Mouse (Mus musculus): ENCODE data around the gene Epm2a. TPM values are rescaled to one million over a fixed set of nuclear protein-coding genes. Genes with fewer than 3 reads are reported as not detected.

Epm2a gene
- total RNA-seq, 4 experiments from 2014 or later, result 36.9 to 42.7 (median 41.1) TPM

DNA sequence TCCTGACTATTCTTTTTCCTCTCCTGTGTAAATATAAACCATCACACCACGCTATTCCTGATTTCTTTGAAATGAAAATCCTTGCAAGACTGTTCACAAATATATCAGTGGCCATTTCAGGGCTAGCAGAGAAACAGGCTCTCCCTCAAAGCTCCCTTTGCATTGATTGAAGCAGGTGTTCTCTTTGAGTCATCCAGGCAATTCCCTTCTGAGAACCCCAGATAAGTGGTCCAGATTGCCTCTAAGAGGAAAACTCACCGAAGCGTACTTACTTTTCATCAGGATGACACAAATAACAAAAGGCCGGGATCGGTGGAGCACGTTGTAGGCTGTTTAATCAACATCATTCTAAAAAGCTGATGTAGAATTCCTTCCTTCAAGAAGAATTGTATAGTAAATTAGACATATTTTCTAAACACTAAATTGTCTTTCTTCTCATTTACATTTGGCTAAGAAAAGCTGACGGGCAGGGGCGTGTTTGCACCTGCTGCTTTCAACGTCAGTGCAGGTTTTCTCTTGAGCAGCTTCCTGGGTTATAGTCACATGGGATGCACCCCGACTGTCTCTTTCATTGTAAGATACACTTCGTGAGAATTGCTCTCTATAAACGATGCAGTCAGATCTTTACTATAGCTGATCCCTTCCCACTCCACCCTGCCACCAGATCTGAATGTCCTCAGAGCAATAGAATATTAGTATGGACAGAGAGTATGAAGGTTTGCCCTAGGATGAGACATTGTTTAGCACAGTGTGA is 86.0 kb downstream of the Epm2a start:
- no peak for DNase-seq (ENCODE audit: low spot score)

DNA sequence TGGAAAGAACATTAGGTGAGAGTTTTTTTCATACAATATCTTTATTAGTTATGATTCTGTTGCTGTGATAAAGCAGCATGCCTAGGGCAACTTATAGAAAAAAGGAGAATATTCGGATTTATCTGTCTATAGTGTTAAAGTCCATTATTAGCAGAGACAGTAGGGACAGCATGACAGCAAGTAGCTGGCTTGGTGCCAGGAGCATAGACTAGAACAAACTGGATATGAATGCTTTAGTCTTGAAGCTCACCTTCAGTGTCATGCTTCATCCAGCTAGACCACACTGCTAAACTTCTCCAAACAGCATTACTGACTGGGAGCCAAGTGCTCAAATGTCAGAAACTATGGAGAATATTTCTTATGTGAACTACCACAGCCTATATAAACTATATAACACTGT is 93.8 kb downstream of the Epm2a start:
- no peak for DNase-seq (ENCODE audit: low spot score)

DNA sequence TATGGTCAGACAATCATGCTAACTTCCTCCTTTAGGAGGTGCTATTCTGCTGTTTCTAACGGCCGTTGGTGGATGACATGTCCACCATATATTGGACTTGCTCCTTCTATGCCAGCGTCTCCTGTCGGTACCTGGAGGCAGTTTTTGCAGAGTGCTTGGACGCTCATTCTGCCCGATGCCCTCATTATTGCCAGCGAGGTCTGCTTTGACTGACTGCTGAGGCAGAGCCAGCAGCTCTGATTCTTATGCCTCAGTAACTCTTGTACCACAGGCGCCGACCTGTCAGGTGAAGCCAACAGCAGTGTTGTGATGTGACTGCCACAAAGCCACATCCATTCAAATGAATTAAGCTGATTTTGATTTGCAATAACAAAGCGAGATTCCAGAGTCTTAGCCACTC is 95.3 kb downstream of the Epm2a start:
- no peak for DNase-seq (ENCODE audit: low spot score)

DNA sequence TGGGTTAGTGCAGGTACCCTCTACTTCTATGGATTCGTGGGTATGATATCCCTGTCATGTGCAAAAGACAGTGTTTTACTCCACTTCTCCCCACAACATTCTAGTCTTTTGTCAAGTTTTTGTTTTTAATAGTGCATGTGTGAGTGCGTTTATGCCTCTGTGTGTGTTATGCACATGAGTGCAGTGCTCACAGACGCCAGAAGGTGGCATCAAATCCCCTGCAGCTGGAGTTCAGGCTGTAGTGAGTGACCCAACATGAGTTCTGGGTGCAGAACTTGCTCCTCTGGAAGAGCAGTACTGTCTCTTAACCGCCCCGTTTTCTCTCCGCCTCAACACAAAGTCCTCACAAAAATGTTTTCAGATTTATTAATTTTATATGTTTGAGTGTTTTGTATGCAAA is 96.1 kb downstream of the Epm2a start:
- DNase-seq (ENCODE audit: low spot score), result no peak

DNA sequence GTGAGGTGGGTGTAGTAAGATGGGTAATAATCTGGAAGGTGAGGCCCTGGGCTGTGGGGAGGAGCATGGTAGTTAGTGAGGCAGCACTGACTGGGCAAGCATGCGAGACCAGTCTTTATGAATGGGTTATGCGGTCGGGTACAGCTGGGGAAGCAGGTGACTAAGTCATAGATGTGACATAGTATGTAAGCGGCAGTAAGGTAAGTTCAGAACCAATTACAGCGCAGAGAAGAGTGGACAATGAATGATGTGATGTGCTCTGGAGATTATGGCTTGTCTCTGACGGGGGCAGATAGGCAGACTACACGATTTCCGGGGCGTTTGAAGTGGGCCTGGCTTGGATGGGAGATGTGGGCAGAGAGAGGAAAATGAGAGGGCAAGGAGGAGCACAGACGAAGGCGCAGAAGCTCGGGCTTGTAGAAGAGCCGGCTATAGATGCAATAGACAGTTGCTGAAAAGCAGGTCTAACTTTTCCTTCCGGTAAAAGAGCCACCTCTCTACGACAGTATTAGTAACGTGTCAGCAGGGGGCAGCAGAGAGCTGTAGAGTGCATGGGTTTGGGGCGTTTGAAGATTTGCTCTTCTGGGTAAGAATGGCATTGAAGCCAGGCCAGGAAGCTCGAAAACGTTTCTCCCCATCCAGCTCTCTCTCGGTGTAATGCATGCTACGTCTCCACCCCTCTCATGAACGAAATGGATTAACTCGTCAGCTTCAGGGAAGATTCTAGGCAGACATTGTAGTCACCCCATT is 106.5 kb downstream of the Epm2a start:
- peak; percentile 21 for DNase-seq (ENCODE audit: low spot score)

DNA sequence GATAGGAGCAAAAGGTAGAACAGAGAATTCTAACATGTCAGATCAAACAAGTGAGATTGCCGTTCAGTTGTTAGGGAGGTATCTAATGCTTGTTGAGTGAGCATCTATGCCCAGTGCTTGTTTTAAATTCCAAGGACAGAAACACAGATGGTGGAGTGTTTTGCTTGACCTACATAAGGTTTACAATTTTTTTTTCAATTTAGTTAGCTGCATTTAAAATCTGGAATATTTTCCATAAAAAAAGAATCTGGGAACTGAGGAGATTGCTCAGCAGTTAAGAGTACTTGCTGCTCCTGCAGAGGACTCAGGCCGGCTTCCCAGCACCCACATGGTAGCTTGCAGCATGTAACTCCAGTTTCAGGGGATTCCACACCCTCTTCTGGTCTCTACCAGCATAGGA is 109.3 kb downstream of the Epm2a start:
- no peak for DNase-seq (ENCODE audit: low spot score)

DNA sequence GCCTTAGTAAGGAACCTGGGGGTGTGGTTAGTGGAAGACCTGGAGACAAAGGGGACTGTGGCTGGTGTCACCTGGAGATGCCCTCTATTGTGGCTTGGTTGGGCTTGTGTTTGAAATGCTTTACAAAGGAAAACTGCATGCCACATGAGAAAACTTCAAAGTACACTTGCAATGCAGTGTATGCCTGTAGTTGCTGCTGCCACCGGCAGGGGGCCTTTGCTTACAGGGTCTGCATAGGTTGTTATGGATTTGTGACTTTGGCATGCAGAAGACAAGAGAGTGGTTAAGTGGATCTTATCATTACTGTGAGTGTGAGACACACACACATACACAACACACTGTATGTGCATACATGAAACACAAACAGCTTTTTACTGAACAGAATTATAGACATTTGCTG is 114.2 kb downstream of the Epm2a start:
- DNase-seq (ENCODE audit: low spot score), result no peak

DNA sequence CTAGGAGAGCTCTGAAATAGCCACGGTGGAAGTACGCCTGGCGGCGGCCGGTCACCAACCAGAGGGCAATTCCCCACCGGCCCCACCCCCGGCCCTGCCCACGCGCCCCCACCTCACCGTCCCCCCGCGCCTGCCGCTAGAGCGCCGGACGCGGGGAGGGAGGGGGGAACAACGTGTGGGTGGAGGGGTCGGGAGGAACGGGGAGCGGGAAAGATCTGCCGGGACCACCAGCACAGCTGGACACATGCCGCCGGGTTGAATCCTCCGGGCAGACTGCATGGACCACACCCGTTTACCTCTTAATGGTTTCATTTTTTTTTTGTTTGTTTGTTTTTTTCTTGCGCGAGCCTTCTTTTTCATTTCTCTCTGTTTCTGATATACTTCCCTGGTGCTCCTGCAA is 148.8 kb downstream of the Epm2a start:
- DNase-seq (ENCODE audit: low spot score), result no peak

Other genes with a start within 250 kb of the Epm2a start
- gene Shprh, start 194.0 kb upstream of the Epm2a start, total RNA-seq (2022), result 10 to 100 TPM in 3 of 4 experiments, 1 to 10 TPM in 1; 9.8 to 11.6 (median 10.8) TPM
- 10 to 100 TPM; 21.6 to 28.6 (median 24.9) TPM for gene Fbxo30, start 62.1 kb upstream of the Epm2a start, total RNA-seq (2022)

Measured in heart, adult 8-10 months (tissue).